Mouse (Mus musculus) forebrain, embryonic 11.5 days (tissue): Measurements from ENCODE around the gene Spag6. TPM values are rescaled to one million over a fixed set of nuclear protein-coding genes. Genes with fewer than 3 reads are reported as not detected.

ENCODE experiments used
- ATAC-seq: fragments of 200-750 bp; cut with Nextera tagmentation; replicated peaks from 2 replicates; pipeline ENCODE4 v1.8.0; 2017; ENCODE audit warnings: moderate TSS enrichment; ENCODE audit not compliant: low FRiP score
- DNase-seq: peaks from one replicate; pipeline ENCODE4 v3.0.0-alpha.2; 2017; ENCODE audit warnings: low spot score
- H3K27ac ChIP-seq: fragments of 300-500 bp; sonication (generic); 2 replicates; pipeline ENCODE4 v1.5.1; 2014; ENCODE audit warnings: low read depth, low read length
- H3K27me3 ChIP-seq: fragments of 300-500 bp; sonication (generic); 2 replicates; pipeline ENCODE4 v1.6.1; 2014; ENCODE audit warnings: mild to moderate bottlenecking, low read length, mixed read lengths; ENCODE audit not compliant: control insufficient read depth, insufficient read depth
- H3K36me3 ChIP-seq: fragments of 300-500 bp; sonication (generic); 2 replicates; pipeline ENCODE4 v1.6.1; 2014; ENCODE audit warnings: mild to moderate bottlenecking, low read length, moderate library complexity, mixed read lengths; ENCODE audit not compliant: control insufficient read depth, insufficient read depth
- H3K4me1 ChIP-seq: fragments of 300-500 bp; sonication (generic); replicated peaks from 2 replicates; pipeline ENCODE4 v1.6.1; 2014; ENCODE audit warnings: low read length, mixed read lengths; ENCODE audit not compliant: control insufficient read depth, insufficient read depth
- H3K4me2 ChIP-seq: fragments of 300-500 bp; sonication (generic); 2 replicates; pipeline ENCODE4 v1.6.1; 2014; ENCODE audit warnings: low read depth, mild to moderate bottlenecking, low read length, moderate library complexity, mixed read lengths; ENCODE audit not compliant: severe bottlenecking
- H3K4me3 ChIP-seq: fragments of 300-500 bp; sonication (generic); 2 replicates; pipeline ENCODE4 v1.5.1; 2014; ENCODE audit warnings: low read depth, low read length
- H3K9ac ChIP-seq: fragments of 300-500 bp; sonication (generic); 2 replicates; pipeline ENCODE4 v1.6.1; 2014; ENCODE audit warnings: low read length
- H3K9me3 ChIP-seq: fragments of 300-500 bp; sonication (generic); 2 replicates; pipeline ENCODE4 v1.6.1; 2016; ENCODE audit warnings: low read length, mixed read lengths; ENCODE audit not compliant: control insufficient read depth
- WGBS: fragments of 180-500 bp; shearing (Covaris S2); extraction: QIAGEN DNeasy Blood & Tissue Kit; methylation state at CpG from one replicate; pipeline ENCODE4 v1.1.7; 2014; 5-methylcytosine and 5-hydroxymethylcytosine counted together
- polyA plus RNA-seq: library from polyadenylated mRNA; unstranded; fragments of >200 nt; fragmentation: Nextera tagmentation; extraction: Ambion mirVana; gene quantifications from 2 replicates; pipeline ENCODE4 v1.2.1, GENCODE M21; 2014

The Spag6 gene
- polyA plus RNA-seq, 1 experiment from 2014 or later, result 0.44 TPM

DNA sequence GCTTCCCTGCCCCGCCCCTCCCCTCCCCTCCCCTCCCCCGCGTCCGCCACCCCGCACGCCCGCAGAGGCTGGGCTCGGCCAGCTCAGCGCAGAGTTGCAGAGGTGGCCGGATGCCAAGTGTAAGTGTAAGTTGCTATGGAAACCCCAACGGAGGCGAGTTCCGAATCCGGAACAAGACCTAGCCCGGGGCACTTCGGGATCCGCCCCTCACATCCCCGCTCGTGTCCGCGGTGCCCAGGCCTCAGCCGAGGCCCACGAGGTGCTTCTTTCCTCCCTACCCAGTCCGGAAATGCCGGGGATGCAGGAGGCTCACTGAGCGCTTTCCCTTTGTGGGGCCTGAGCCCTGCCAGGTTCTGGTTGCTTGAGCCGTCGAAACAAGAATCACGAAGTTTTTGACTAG lies 12.9 kb upstream of the Spag6 start:
- WGBS, result 1% methylated on average over 28 of the region's 29 CpGs

DNA sequence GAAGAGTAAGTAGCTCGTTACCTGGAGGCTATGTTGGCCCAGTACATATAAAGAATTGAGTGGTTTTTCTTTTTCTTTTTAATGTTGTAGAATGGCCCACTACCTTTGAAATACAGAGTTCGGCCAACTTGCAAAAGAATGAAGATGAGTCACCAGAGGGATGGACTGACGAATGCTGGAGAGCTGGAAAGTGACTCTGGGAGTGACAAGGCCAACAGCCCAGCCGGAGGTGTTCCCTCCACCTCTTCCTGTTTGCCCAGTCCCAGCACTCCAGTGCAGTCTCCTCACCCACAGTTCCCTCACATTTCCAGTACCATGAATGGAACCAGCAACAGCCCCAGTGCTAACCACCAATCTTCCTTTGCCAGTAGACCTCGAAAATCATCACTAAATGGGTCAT lies 9.8 kb upstream of the Spag6 start:
- no peak overlapping the region for H3K4me2 ChIP-seq
- no peaks in the 10 kb centered on the region for H3K36me3 ChIP-seq
- no peak overlapping the region for H3K4me3 ChIP-seq
- no peak overlapping the region for H3K9ac ChIP-seq
- H3K9me3 ChIP-seq, result no peaks in the 10 kb centered on the region
- 39% methylated on average over 5 of the region's 5 CpGs for WGBS
- peaks cover 60% of the 10 kb centered on the region for H3K27me3 ChIP-seq
- H3K4me1 ChIP-seq, result peaks cover 12% of the 10 kb centered on the region; the same call in 1 of the 2 replicates
- ATAC-seq (no peak), DNase-seq (no peak)
- no peak overlapping the region for H3K27ac ChIP-seq

More for the DNA sequence above, 12.9 kb upstream of the Spag6 start:
- Histone ChIP-seq H3K36me3 (no peaks in the 10 kb centered on the region), H3K4me2 (peak overlapping the region; percentile 44), H3K4me1 (peaks cover 15% of the 10 kb centered on the region; the same call in 1 of the 2 replicates), H3K27me3 (peaks cover 32% of the 10 kb centered on the region), H3K9me3 (no peaks in the 10 kb centered on the region), H3K27ac (no peak overlapping the region), H3K4me3 (peak overlapping the region; percentile 19), H3K9ac (peak overlapping the region; percentile 12; the same call in 1 of the 2 replicates)
- ATAC-seq (no peak), DNase-seq (peak; percentile 77)

DNA sequence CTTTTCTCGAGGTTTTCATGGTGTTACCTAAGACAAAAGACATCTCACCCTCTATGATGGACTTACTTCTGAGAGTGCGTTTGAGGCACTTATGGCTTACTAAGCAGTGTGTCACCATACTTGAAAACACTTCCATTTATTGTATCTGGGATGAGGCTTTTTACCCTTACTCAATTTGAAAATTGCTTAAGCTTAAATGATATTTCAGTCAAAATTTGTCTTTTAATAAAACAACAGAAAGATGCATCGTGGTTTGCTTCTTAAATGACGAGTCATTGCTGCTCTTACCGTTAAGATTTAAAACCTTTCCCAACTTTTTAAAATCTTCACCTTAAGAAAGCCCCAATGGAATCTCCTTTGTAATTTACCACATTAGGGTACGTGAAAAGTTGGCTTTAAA lies 7.4 kb upstream of the Spag6 start:
- Histone ChIP-seq H3K27me3 (peaks cover 67% of the 10 kb centered on the region), H3K9ac (no peak overlapping the region), H3K27ac (no peak overlapping the region), H3K9me3 (no peaks in the 10 kb centered on the region), H3K4me3 (no peak overlapping the region), H3K4me1 (peaks cover 14% of the 10 kb centered on the region), H3K4me2 (no peak overlapping the region), H3K36me3 (no peaks in the 10 kb centered on the region)
- 10% methylated on average over 6 of the region's 6 CpGs for WGBS
- no peak for ATAC-seq
- DNase-seq, result no peak

DNA sequence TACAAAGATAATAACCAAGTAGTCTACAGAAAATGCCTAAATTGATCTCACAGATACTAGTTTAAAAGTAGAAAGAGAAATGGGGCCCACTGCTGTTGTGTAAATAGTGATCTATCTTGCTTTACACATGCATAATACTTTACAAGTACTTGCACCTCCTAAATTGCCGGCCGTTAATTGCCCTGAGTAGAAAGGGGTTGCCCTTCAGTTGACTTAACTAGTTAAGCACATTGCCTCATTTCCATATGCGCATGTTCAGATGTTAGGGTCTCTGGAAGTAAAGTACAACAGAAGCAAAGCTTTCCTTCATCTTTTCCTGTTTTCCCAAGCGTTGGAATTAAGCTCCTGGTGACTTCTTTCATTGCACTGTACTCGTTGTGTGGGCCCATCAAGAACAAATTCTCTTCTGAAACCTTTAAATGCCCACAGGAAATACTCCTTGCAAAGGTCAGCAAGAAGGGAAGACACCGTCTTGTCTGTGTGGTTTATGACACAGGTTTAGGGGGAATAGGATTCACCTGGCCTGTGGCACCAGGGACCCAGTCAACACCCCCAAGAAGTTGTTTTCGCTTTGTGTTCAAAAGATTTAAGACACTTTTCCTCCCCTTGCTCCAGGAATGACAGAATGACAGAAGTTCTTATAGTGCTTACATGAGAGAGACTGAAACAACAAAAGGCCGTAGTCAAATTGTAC lies 6.9 kb upstream of the Spag6 start:
- no peak for ATAC-seq
- H3K9me3 ChIP-seq, result no peaks in the 10 kb centered on the region
- H3K27me3 ChIP-seq, result peaks cover 66% of the 10 kb centered on the region
- DNase-seq, result no peak
- H3K4me3 ChIP-seq, result no peak overlapping the region
- H3K4me2 ChIP-seq, result no peak overlapping the region
- H3K36me3 ChIP-seq, result no peaks in the 10 kb centered on the region
- H3K4me1 ChIP-seq, result peaks cover 14% of the 10 kb centered on the region
- WGBS, result 7% methylated on average over 8 of the region's 8 CpGs
- no peak overlapping the region for H3K27ac ChIP-seq
- H3K9ac ChIP-seq, result no peak overlapping the region

DNA sequence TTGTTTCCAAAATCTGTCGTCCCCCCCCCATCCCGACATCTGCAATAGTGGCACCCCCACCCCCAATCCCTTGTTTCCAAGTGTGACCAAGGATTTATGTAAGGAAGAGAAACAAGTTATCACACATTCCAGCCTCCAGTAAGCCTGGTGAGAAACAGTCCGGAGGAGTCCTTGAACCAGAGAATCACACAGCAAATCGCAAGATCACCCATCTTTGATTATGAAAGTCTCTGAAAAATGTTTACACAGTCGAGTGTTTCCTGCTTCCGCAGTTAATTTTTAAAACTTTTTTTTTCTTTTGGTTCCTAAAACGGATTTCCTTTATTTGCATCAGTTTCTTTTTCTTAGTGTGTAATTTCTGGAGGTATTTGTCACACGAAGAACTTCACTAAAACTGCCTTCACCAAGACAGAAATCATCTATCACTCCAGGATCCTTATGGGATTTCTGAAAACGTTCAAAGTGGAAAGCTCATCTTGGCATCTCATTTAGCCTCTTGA lies 6.1 kb upstream of the Spag6 start:
- DNase-seq (no peak), ATAC-seq (no peak)
- no peak overlapping the region for H3K4me3 ChIP-seq
- H3K4me1 ChIP-seq, result peaks cover 14% of the 10 kb centered on the region
- H3K36me3 ChIP-seq, result no peaks in the 10 kb centered on the region
- 3% methylated on average over 9 of the region's 9 CpGs for WGBS
- H3K9me3 ChIP-seq, result no peaks in the 10 kb centered on the region
- no peak overlapping the region for H3K4me2 ChIP-seq
- H3K27me3 ChIP-seq, result peaks cover 70% of the 10 kb centered on the region
- no peak overlapping the region for H3K9ac ChIP-seq
- H3K27ac ChIP-seq, result no peak overlapping the region

DNA sequence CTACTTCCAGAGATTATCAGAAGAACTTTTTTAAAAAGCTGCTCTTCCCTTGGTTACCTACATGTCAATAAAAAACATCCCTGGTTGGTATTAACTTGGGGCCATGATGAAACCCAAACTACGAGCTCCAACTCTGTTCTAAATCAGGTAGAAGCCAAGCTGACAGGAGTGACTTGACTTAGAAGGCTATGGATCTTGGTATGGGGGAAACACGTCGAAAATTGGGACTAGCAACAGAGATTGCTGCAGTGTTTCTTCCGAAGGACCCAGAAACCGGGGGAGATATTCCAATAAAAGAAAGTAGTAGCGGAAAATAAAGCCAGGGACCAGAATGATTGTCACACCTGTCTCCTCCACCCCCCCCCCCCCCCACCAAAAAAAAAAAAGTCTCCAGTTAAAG lies 5.5 kb upstream of the Spag6 start:
- Histone ChIP-seq H3K36me3 (no peaks in the 10 kb centered on the region), H3K9ac (no peak overlapping the region), H3K4me2 (no peak overlapping the region), H3K9me3 (no peaks in the 10 kb centered on the region), H3K27ac (no peak overlapping the region), H3K27me3 (peaks cover 72% of the 10 kb centered on the region), H3K4me1 (peaks cover 14% of the 10 kb centered on the region), H3K4me3 (peak overlapping the region; percentile 39)
- WGBS, result 5% methylated on average over 6 of the region's 6 CpGs
- no peak for DNase-seq
- no peak for ATAC-seq

DNA sequence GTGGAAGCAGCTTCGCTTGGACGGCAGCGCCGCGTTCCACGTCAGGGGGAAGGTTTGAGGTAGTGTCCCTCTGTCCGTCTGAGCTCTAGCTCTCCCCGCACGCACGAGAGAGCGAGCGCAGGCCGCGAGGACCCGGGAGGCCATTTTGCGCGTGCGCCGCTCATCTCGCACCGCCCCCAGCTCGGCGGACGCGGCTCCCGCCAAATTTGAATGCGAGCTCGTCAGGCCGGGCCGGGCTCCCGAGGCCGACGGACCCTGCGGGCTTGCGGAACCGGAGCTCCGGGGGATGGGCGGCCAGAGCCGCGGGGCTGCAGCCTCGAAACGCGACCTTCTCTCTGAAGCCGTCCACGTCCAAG lies 5.1 kb upstream of the Spag6 start:
- Histone ChIP-seq H3K9ac (no peak overlapping the region), H3K27ac (no peak overlapping the region), H3K36me3 (no peaks in the 10 kb centered on the region), H3K4me3 (peak overlapping the region; percentile 39), H3K4me1 (peaks cover 14% of the 10 kb centered on the region), H3K4me2 (peak overlapping the region; percentile 86; the same call in 1 of the 2 replicates), H3K9me3 (no peaks in the 10 kb centered on the region), H3K27me3 (peaks cover 72% of the 10 kb centered on the region)
- WGBS, result under 1% methylated on average over 45 of the region's 45 CpGs
- ATAC-seq, result peak; percentile 30
- DNase-seq, result peak; percentile 84

DNA sequence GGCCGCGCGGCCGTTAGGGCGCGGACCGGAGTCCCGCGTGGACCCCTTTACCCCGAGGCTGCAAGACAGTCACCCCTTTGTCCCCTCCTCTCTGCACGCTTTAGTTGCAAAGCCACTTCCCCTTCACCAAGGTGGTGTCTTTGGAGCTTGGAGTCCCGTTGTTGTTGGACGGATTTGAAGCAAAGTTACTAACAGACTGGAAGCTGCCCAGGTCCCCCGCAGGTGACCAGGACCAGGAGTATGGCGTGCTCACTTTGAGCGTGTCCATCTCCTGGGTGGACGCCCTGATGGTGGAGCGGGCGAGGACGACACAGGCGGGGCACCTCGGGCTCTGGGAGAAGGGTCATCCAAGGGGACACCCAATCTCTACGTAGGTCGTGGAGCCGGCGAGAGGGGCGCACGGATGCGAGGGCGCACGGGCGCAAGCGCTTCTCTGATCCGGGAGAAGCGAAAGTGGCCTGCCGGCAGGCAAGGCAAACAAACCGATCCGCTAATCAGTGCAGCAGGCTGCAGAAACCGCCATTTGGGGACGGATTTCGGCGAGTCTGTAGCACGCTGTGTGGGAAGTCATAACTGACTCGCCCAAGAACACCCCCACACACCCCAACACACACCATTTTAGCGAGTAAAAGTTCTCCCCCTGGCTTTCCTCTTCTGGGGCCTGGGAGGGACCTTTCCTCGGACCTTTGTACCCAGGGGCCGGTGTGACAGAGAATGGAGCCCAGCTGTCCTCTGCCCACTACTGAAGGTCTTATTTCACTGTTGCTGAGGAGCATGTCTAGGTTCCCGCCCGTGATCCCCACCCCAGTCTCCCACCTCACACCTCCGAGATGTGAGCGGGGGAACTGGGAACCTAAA lies 4.5 kb upstream of the Spag6 start:
- Histone ChIP-seq H3K4me2 (peak overlapping the region; percentile 86), H3K27ac (no peak overlapping the region), H3K4me3 (peak overlapping the region; percentile 39), H3K9ac (peak overlapping the region; percentile 65), H3K27me3 (peaks cover 66% of the 10 kb centered on the region), H3K4me1 (peaks cover 14% of the 10 kb centered on the region), H3K9me3 (no peaks in the 10 kb centered on the region), H3K36me3 (no peaks in the 10 kb centered on the region)
- ATAC-seq, result peak; percentile 31
- under 1% methylated on average over 49 of the region's 51 CpGs for WGBS
- peak; percentile 78 for DNase-seq
